In the genomic region with DNA sequence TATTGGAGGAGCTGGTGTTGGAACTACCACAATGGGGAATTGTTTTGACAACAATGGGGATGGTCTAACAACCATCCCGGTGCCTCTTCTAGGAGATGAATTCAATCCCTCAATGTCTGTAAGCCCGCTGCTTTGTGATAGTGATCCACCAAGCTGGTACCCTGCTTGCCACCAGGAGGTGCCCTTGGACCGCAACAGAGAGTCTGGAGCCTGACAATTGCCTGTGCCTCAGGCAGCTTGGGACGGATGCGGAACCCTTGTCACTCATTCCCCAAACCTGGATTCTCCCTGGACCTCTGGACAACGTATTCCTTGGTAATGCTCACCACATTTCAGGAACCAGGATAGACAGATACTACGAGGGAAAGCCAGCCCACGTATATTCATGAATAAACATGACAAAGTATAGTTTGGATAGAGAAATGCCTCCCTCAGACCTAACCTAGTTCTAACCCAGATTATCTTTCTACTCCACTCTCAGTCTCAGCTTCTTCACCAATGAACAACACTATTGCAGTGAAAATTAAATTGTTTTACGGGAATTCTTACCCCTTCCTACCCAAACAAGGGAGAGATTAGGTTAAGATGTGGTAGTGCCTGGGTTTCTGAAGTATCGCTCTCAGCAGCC, we compare ENCODE assay signal across 8 mouse cellular contexts. TPM values are rescaled to one million over a fixed set of nuclear protein-coding genes. Genes with fewer than 3 reads are reported as not detected.
A peak's percentile ranks its signal among the peaks of the same experiment; 100 is the strongest.
DNase-seq lines count a peak whose midpoint lies in the region; ATAC-seq and TF ChIP-seq lines count a peak whose summit lies in the region.

No protein-coding gene starts in this region.

- H3K9me3 ChIP-seq in ES-E14 (ENCODE audit: control insufficient read depth, insufficient read depth, low read depth, low read length) = no peaks in the 10 kb centered on the region
- no peaks in the 10 kb centered on the region for H3K9me3 ChIP-seq in forebrain, embryonic 16.5 days (ENCODE audit: control insufficient read depth, low read length)
- no peaks in the 10 kb centered on the region for H3K9me3 ChIP-seq in lung, embryonic 15.5 days

- in situ Hi-C loops in ES-E14 (cut with MboI; ENCODE audit: low sequenced_read_pairs in 2 of 2, unreplicated experiment in 2 of 2) = loop anchor here in 1 of 2 experiments (10.0 kb wide), 1 partner anchor 149 kb away; a partner anchor contains a TSS

- H3K9ac ChIP-seq in ES-E14 (ENCODE audit: insufficient read depth, low read depth, low read length, poor library complexity, severe bottlenecking) = peak overlapping the region; percentile 70
- peak overlapping the region; percentile 97 for H3K9ac ChIP-seq in forebrain, embryonic 16.5 days (replicated peaks; ENCODE audit: low read depth, low read length)
- peak overlapping the region; percentile 68 for H3K9ac ChIP-seq in lung, embryonic 15.5 days

- no peaks in the 10 kb centered on the region; a peak in 1 of 4 replicates for H3K4me1 ChIP-seq in ES-E14 (ENCODE audit: control insufficient read depth in 2 of 2, insufficient read depth in 2 of 2, low read length in 2 of 2, poor library complexity in 1 of 2)
- peaks cover 28% of the 10 kb centered on the region for H3K4me1 ChIP-seq in forebrain, embryonic 16.5 days (replicated peaks; ENCODE audit: control insufficient read depth, insufficient read depth, low read length)
- H3K4me1 ChIP-seq in lung, embryonic 15.5 days = peaks cover 19% of the 10 kb centered on the region

- H3K27me3 ChIP-seq in forebrain, embryonic 16.5 days (replicated peaks; ENCODE audit: control insufficient read depth, insufficient read depth, low read length) = no peaks in the 10 kb centered on the region
- no peaks in the 10 kb centered on the region for H3K27me3 ChIP-seq in lung, embryonic 15.5 days

- H3K4me3 ChIP-seq in ES-E14 (ENCODE audit: insufficient read depth in 1 of 2, low read depth in 1 of 2, low read length in 2 of 2, poor library complexity in 1 of 2, severe bottlenecking in 1 of 2) = peak overlapping the region; percentile 62 to 81
- H3K4me3 ChIP-seq in forebrain, embryonic 16.5 days (replicated peaks; ENCODE audit: low read length) = peak overlapping the region; percentile 91
- peak overlapping the region; percentile 68 for H3K4me3 ChIP-seq in lung, embryonic 15.5 days

- peak; percentile 75 for DNase-seq in ES-E14 (ENCODE audit: low read depth, low spot score)
- DNase-seq in cerebellum, adult 11-12 months = peak; percentile 90
- peak; percentile 93 for DNase-seq in heart, postnatal 4 days
- DNase-seq in layer of hippocampus, adult 8-10 months (ENCODE audit: low spot score in 2 of 2) = peak; percentile 89 to 90
- DNase-seq in ovary, adult 18-20 months (ENCODE audit: low spot score) = peak; percentile 78
- DNase-seq in thymus, postnatal 0 days (ENCODE audit: low spot score) = peak; percentile 89

- peaks cover 8% of the 10 kb centered on the region for H3K36me3 ChIP-seq in ES-E14 (ENCODE audit: control insufficient read depth, insufficient read depth, low read length, poor library complexity, severe bottlenecking)
- peaks cover 10% of the 10 kb centered on the region for H3K36me3 ChIP-seq in forebrain, embryonic 16.5 days (ENCODE audit: control insufficient read depth, insufficient read depth)
- peaks cover 12% of the 10 kb centered on the region for H3K36me3 ChIP-seq in lung, embryonic 15.5 days

- peak overlapping the region; percentile 73 for H3K4me2 ChIP-seq in forebrain, embryonic 16.5 days (ENCODE audit: low read length)
- H3K4me2 ChIP-seq in lung, embryonic 15.5 days = peak overlapping the region; percentile 70

- WGBS in forebrain, embryonic 16.5 days = under 1% methylated on average over 10 of the region's 10 CpGs
- WGBS in lung, embryonic 15.5 days = 0% methylated on average over 10 of the region's 10 CpGs

- H3K27ac ChIP-seq in ES-E14 (ENCODE audit: insufficient read depth, low read depth, low read length, poor library complexity, severe bottlenecking) = peak overlapping the region; percentile 47; the same call in 1 of the 2 replicates
- H3K27ac ChIP-seq in forebrain, embryonic 16.5 days (ENCODE audit: low read length) = peak overlapping the region; percentile 99
- H3K27ac ChIP-seq in lung, embryonic 15.5 days = peak overlapping the region; percentile 96

- ATAC-seq in forebrain, embryonic 16.5 days = peak; percentile 80
- ATAC-seq in lung, embryonic 15.5 days (ENCODE audit: borderline replicate concordance, extremely low read depth, low FRiP score, low TSS enrichment) = peak; percentile 75

TF ChIP-seq in ES-E14, 5 proteins besides CTCF, POLR2A, EP300 and RAD21:
- TF ChIP-seq ZNF384 (IDR thresholded peaks at IDR 0.05; ENCODE audit: low read depth, low read length) (no peak), ZC3H11A (IDR thresholded peaks at IDR 0.05; ENCODE audit: borderline replicate concordance, low read depth, low read length) (peak; percentile 86)

RNA-seq across cellular contexts. Expression of a gene that starts 0.6 kb away (rescaled TPM):
- total RNA-seq in ES-E14 (2012; rRNA removed) = 11.1 and 11.3 TPM in 2 replicates
- 189 and 196 TPM in 2 replicates for polyA plus RNA-seq in forebrain, embryonic 16.5 days (2015; fragmentation: Nextera tagmentation; extraction: Ambion mirVana)
- total RNA-seq in heart, postnatal 4 days (2021) = 1 to 10 TPM; 7.5 to 8.3 TPM
- 10 to 100 TPM; 14.6 to 20.0 (median 17.2) TPM for total RNA-seq in layer of hippocampus, adult 8-10 months (2022)
- polyA plus RNA-seq in lung, embryonic 15.5 days (2015; fragmentation: Nextera tagmentation; extraction: Ambion mirVana) = 60.8 and 62.7 TPM in 2 replicates
- 39.1 and 49.0 TPM in 2 replicates for polyA plus RNA-seq in thymus, postnatal 0 days (2015; fragmentation: Nextera tagmentation; extraction: Ambion mirVana)

RNA-seq across cellular contexts. Expression of a gene that starts 38.0 kb away (rescaled TPM):
- total RNA-seq in ES-E14 (2012; rRNA removed) = 122 and 134 TPM in 2 replicates
- polyA plus RNA-seq in forebrain, embryonic 16.5 days (2015; fragmentation: Nextera tagmentation; extraction: Ambion mirVana) = 98.5 and 110 TPM in 2 replicates
- 10 to 100 TPM; 46.1 to 48.4 TPM for total RNA-seq in heart, postnatal 4 days (2021)
- total RNA-seq in layer of hippocampus, adult 8-10 months (2022) = 10 to 100 TPM; 79.4 to 87.1 (median 84.8) TPM
- 57.6 and 64.1 TPM in 2 replicates for polyA plus RNA-seq in lung, embryonic 15.5 days (2015; fragmentation: Nextera tagmentation; extraction: Ambion mirVana)
- 62.0 and 72.5 TPM in 2 replicates for polyA plus RNA-seq in thymus, postnatal 0 days (2015; fragmentation: Nextera tagmentation; extraction: Ambion mirVana)

RNA-seq across cellular contexts. Expression of a gene that starts 44.7 kb away (rescaled TPM):
- 14.1 and 36.7 TPM in 2 replicates for total RNA-seq in ES-E14 (2012; rRNA removed)
- polyA plus RNA-seq in forebrain, embryonic 16.5 days (2015; fragmentation: Nextera tagmentation; extraction: Ambion mirVana) = 37.1 and 40.3 TPM in 2 replicates
- total RNA-seq in heart, postnatal 4 days (2021) = under 1 TPM; 0.25 to 0.33 TPM
- 100 to 1,000 TPM; 475 to 555 (median 513) TPM for total RNA-seq in layer of hippocampus, adult 8-10 months (2022)
- polyA plus RNA-seq in lung, embryonic 15.5 days (2015; fragmentation: Nextera tagmentation; extraction: Ambion mirVana) = 1.1 and 1.4 TPM in 2 replicates
- 0.09 and 0.13 TPM in 2 replicates for polyA plus RNA-seq in thymus, postnatal 0 days (2015; fragmentation: Nextera tagmentation; extraction: Ambion mirVana)

RNA-seq across cellular contexts. Expression of a gene that starts 55.7 kb away (rescaled TPM):
- total RNA-seq in ES-E14 (2012; rRNA removed) = 40.0 and 49.8 TPM in 2 replicates
- polyA plus RNA-seq in forebrain, embryonic 16.5 days (2015; fragmentation: Nextera tagmentation; extraction: Ambion mirVana) = 29.8 and 32.7 TPM in 2 replicates
- total RNA-seq in heart, postnatal 4 days (2021) = 10 to 100 TPM; 21.8 to 24.1 TPM
- total RNA-seq in layer of hippocampus, adult 8-10 months (2022) = 10 to 100 TPM; 22.5 to 29.2 (median 26.0) TPM
- polyA plus RNA-seq in lung, embryonic 15.5 days (2015; fragmentation: Nextera tagmentation; extraction: Ambion mirVana) = 21.3 and 32.8 TPM in 2 replicates
- polyA plus RNA-seq in thymus, postnatal 0 days (2015; fragmentation: Nextera tagmentation; extraction: Ambion mirVana) = 35.6 and 36.7 TPM in 2 replicates

RNA-seq across cellular contexts. Expression of a gene that starts 55.8 kb away (rescaled TPM):
- 91.7 and 99.1 TPM in 2 replicates for total RNA-seq in ES-E14 (2012; rRNA removed)
- polyA plus RNA-seq in forebrain, embryonic 16.5 days (2015; fragmentation: Nextera tagmentation; extraction: Ambion mirVana) = 86.0 and 91.1 TPM in 2 replicates
- 10 to 100 TPM; 34.0 to 39.3 TPM for total RNA-seq in heart, postnatal 4 days (2021)
- total RNA-seq in layer of hippocampus, adult 8-10 months (2022) = 10 to 100 TPM; 45.5 to 60.9 (median 54.8) TPM
- polyA plus RNA-seq in lung, embryonic 15.5 days (2015; fragmentation: Nextera tagmentation; extraction: Ambion mirVana) = 91.3 and 95.3 TPM in 2 replicates
- 51.4 and 67.4 TPM in 2 replicates for polyA plus RNA-seq in thymus, postnatal 0 days (2015; fragmentation: Nextera tagmentation; extraction: Ambion mirVana)

Comparison
In these comparisons a context has a peak if more than half of its experiments do, and no peak if none do; other contexts are left out.
1. Peak in every context shown above with its lines: DNase-seq, ATAC-seq, H3K4me3 ChIP-seq and H3K27ac ChIP-seq.
2. H3K27ac ChIP-seq: peak in every context shown above with its lines; median percentile 99 in forebrain, embryonic 16.5 days; 96 in lung, embryonic 15.5 days; 47 in ES-E14.
3. RNA of a gene that starts 44.7 kb away (total RNA-seq): 475 to 555 TPM in layer of hippocampus, adult 8-10 months; 14.1 to 36.7 TPM in ES-E14 and 0.25 to 0.33 TPM in heart, postnatal 4 days; every median in the first group is over 10 times any median in the second.